In genomic region chr11:120399319-120399718, GRCm38 (mm10) we compare ENCODE assay signal across 24 mouse cellular contexts. TPM values are rescaled to one million over a fixed set of nuclear protein-coding genes. Genes with fewer than 3 reads are reported as not detected.
DNase-seq lines count a peak whose midpoint lies in the region; ATAC-seq and TF ChIP-seq lines count a peak whose summit lies in the region.
"Had no signal": no experiment of that assay in that cellular context is flagged by ENCODE, and none has a peak within 500 bp of the region (broad histone marks: within the 10 kb centered on the region; RNA-seq: fewer than 3 reads in every experiment).

No protein-coding gene starts in this region.

- H3K27me3 ChIP-seq in G1E (ENCODE audit: insufficient read depth, low read length): no peaks in the 10 kb centered on the region
- no peaks in the 10 kb centered on the region for H3K27me3 ChIP-seq in liver, embryonic 13.5 days
- no peaks in the 10 kb centered on the region for H3K27me3 ChIP-seq in liver, postnatal 0 days (ENCODE audit: insufficient read depth, low read length)
- H3K27me3 ChIP-seq: CH12.LX; embryonic facial prominence, embryonic 13.5 days; forebrain, embryonic 12.5 days; hindbrain, embryonic 12.5 days had no signal

- H3K9me3 ChIP-seq in G1E (replicated peaks): no peaks in the 10 kb centered on the region
- no peaks in the 10 kb centered on the region for H3K9me3 ChIP-seq in liver, embryonic 13.5 days (replicated peaks)
- H3K9me3 ChIP-seq in liver, postnatal 0 days (ENCODE audit: low read length): no peaks in the 10 kb centered on the region
- H3K9me3 ChIP-seq: embryonic facial prominence, embryonic 13.5 days; forebrain, embryonic 12.5 days; heart, embryonic 10.5 days; hindbrain, embryonic 12.5 days had no signal

- peak; percentile 72 for TF ChIP-seq EP300 in liver, postnatal 0 days (IDR thresholded peaks at IDR 0.05; ENCODE audit: low read depth)

- no peak for TF ChIP-seq CTCF in G1E (IDR thresholded peaks at IDR 0.05; ENCODE audit: low read depth, low read length)
- TF ChIP-seq CTCF in liver, postnatal 0 days (IDR thresholded peaks at IDR 0.05; ENCODE audit: low read depth): no peak

- peaks cover 61% of the 10 kb centered on the region for H3K4me1 ChIP-seq in G1E (ENCODE audit: insufficient read depth, low read depth, low read length)
- H3K4me1 ChIP-seq in liver, embryonic 13.5 days (replicated peaks): peaks cover 31% of the 10 kb centered on the region
- no peaks in the 10 kb centered on the region for H3K4me1 ChIP-seq in liver, postnatal 0 days (ENCODE audit: insufficient read depth)
- H3K4me1 ChIP-seq: embryonic facial prominence, embryonic 13.5 days; forebrain, embryonic 12.5 days; heart, embryonic 10.5 days; hindbrain, embryonic 12.5 days had no signal

- H3K27ac ChIP-seq in liver, embryonic 13.5 days: peak overlapping the region; percentile 68
- H3K27ac ChIP-seq in liver, postnatal 0 days (ENCODE audit: low read depth): no peak overlapping the region
- H3K27ac ChIP-seq: embryonic facial prominence, embryonic 13.5 days; forebrain, embryonic 12.5 days; heart, embryonic 10.5 days; hindbrain, embryonic 12.5 days had no signal

- 0 out of 2 replicates have a peak overlapping the region, but pooled peaks have one; percentile 3 for H3K9ac ChIP-seq in liver, embryonic 13.5 days
- H3K9ac ChIP-seq in liver, postnatal 0 days (replicated peaks): no peak overlapping the region
- H3K9ac ChIP-seq: embryonic facial prominence, embryonic 13.5 days; forebrain, embryonic 12.5 days; forebrain, postnatal 0 days; hindbrain, embryonic 12.5 days had no signal

- no peak overlapping the region for H3K4me3 ChIP-seq in G1E (ENCODE audit: low read depth, low read length)
- no peak overlapping the region for H3K4me3 ChIP-seq in liver, embryonic 13.5 days (replicated peaks)
- H3K4me3 ChIP-seq in liver, postnatal 0 days (ENCODE audit: low read depth, low read length): no peak overlapping the region
- H3K4me3 ChIP-seq: embryonic facial prominence, embryonic 13.5 days; forebrain, embryonic 12.5 days; heart, embryonic 10.5 days; hindbrain, embryonic 12.5 days had no signal

- H3K4me2 ChIP-seq in liver, embryonic 13.5 days: peak overlapping the region; percentile 5; the same call in 1 of the 2 replicates
- H3K4me2 ChIP-seq in liver, postnatal 0 days (ENCODE audit: low read depth, low read length): no peak overlapping the region
- H3K4me2 ChIP-seq: embryonic facial prominence, embryonic 13.5 days; forebrain, embryonic 12.5 days; hindbrain, embryonic 12.5 days had no signal

- ATAC-seq in G1E (ENCODE audit: extremely low read depth, insufficient number of reproducible peaks, low FRiP score, poor library complexity, severe bottlenecking): peak; percentile 15; the same call in 1 of the 2 replicates
- peak; percentile 77 for ATAC-seq in liver, embryonic 13.5 days (ENCODE audit: low read depth)
- ATAC-seq in liver, postnatal 0 days: peak; percentile 53
- ATAC-seq in activated CD4-positive, CD25-positive, alpha-beta regulatory T cell, adult 4 months: no peak
- ATAC-seq: forebrain, postnatal 0 days; hindbrain, embryonic 16.5 days; inflammation-experienced regulatory T-cells, adult 6 months; intestine, postnatal 0 days had no signal

- WGBS in liver, embryonic 13.5 days (ENCODE audit: insufficient replicate concordance): 23% methylated on average over 2 of the region's 2 CpGs
- WGBS in liver, postnatal 0 days (ENCODE audit: insufficient replicate concordance): 52% methylated on average over 2 of the region's 2 CpGs

- peaks cover 97% of the 10 kb centered on the region for H3K36me3 ChIP-seq in G1E (replicated peaks)
- H3K36me3 ChIP-seq in liver, embryonic 13.5 days: peaks cover 95% of the 10 kb centered on the region
- H3K36me3 ChIP-seq in liver, postnatal 0 days (replicated peaks; ENCODE audit: insufficient read depth, low read length): peaks cover 66% of the 10 kb centered on the region

- no peak for DNase-seq in G1E (ENCODE audit: low spot score)
- peak; percentile 59 for DNase-seq in c-Kit-positive CD71-positive TER-119-negative erythroid progenitor cells, embryonic 14.5 days (ENCODE audit: low read depth)
- DNase-seq in liver, embryonic 13.5 days: no peak
- DNase-seq in liver, postnatal 0 days: no peak
- no peak for DNase-seq in kidney, adult 18-20 months
- no peak for DNase-seq in cerebellum, postnatal 25 days
- DNase-seq in B cell, adult 2 months: no peak
- DNase-seq: adrenal gland, adult 8-10 months; cerebellum, adult 2 months; cerebellum, postnatal 10 days; forebrain, postnatal 0 days; gastrocnemius, postnatal 36 days; heart, postnatal 10 days; heart, postnatal 4 days had no signal

RNA-seq across cellular contexts. Expression of gene Faap100, which starts 20.8 kb away (rescaled TPM):
- total RNA-seq in G1E (2014; fragmentation: Nextera tagmentation): 12.0 and 13.6 TPM in 2 replicates
- total RNA-seq in G1E (2017): 5.2 and 6.2 TPM in 2 replicates
- 29.7 and 30.6 TPM in 2 replicates for polyA plus RNA-seq in G1E (2012)
- 7.8 and 8.7 TPM in 2 replicates for polyA plus RNA-seq in liver, embryonic 13.5 days (2015; fragmentation: Nextera tagmentation; extraction: Ambion mirVana)
- polyA plus RNA-seq in liver, postnatal 0 days (2015; fragmentation: Nextera tagmentation; extraction: Ambion mirVana): 5.5 and 5.8 TPM in 2 replicates
- polyA plus RNA-seq in activated CD4-positive, CD25-positive, alpha-beta regulatory T cell, adult 4 months (2017; shearing (Covaris generic)): 10 to 100 TPM; 12.2 to 18.7 TPM

RNA-seq across cellular contexts. Expression of gene Fscn2, which starts 38.0 kb away (rescaled TPM):
- not detected in 2 replicates for total RNA-seq in G1E (2014; fragmentation: Nextera tagmentation)
- 0.11 TPM in 1 of 2 replicates, not detected in the other for total RNA-seq in G1E (2017)
- polyA plus RNA-seq in G1E (2012): 0.03 TPM in 1 of 2 replicates, not detected in the other
- not detected in 2 replicates for polyA plus RNA-seq in liver, embryonic 13.5 days (2015; fragmentation: Nextera tagmentation; extraction: Ambion mirVana)
- polyA plus RNA-seq in liver, postnatal 0 days (2015; fragmentation: Nextera tagmentation; extraction: Ambion mirVana): not detected in 2 replicates
- 1 to 10 TPM in 1 of 2 experiments, under 1 TPM in 1; 0.47 to 1.1 TPM for polyA plus RNA-seq in activated CD4-positive, CD25-positive, alpha-beta regulatory T cell, adult 4 months (2017; shearing (Covaris generic))
- total RNA-seq: CH12.LX; heart, postnatal 10 days had no signal
- polyA plus RNA-seq: cerebellum, adult 2 months had no signal

RNA-seq across cellular contexts. Expression of gene Nploc4, which starts 38.2 kb away (rescaled TPM):
- total RNA-seq in G1E (2014; fragmentation: Nextera tagmentation): 58.4 and 61.7 TPM in 2 replicates
- 38.7 and 42.7 TPM in 2 replicates for total RNA-seq in G1E (2017)
- polyA plus RNA-seq in G1E (2012): 68.2 and 72.4 TPM in 2 replicates
- 22.3 and 26.8 TPM in 2 replicates for polyA plus RNA-seq in liver, embryonic 13.5 days (2015; fragmentation: Nextera tagmentation; extraction: Ambion mirVana)
- 12.5 and 12.8 TPM in 2 replicates for polyA plus RNA-seq in liver, postnatal 0 days (2015; fragmentation: Nextera tagmentation; extraction: Ambion mirVana)
- polyA plus RNA-seq in activated CD4-positive, CD25-positive, alpha-beta regulatory T cell, adult 4 months (2017; shearing (Covaris generic)): 1 to 10 TPM; 9.1 to 9.7 TPM

RNA-seq across cellular contexts. Expression of gene Tspan10, which starts 43.1 kb away (rescaled TPM):
- total RNA-seq in G1E (2014; fragmentation: Nextera tagmentation): 0.68 TPM in 1 of 2 replicates, not detected in the other
- not detected in 2 replicates for total RNA-seq in G1E (2017)
- polyA plus RNA-seq in G1E (2012): not detected in 2 replicates
- polyA plus RNA-seq in liver, embryonic 13.5 days (2015; fragmentation: Nextera tagmentation; extraction: Ambion mirVana): not detected in 2 replicates
- not detected in 2 replicates for polyA plus RNA-seq in liver, postnatal 0 days (2015; fragmentation: Nextera tagmentation; extraction: Ambion mirVana)
- not detected for polyA plus RNA-seq in activated CD4-positive, CD25-positive, alpha-beta regulatory T cell, adult 4 months (2017; shearing (Covaris generic))
- total RNA-seq: forebrain, postnatal 0 days had no signal
- polyA plus RNA-seq: forebrain, postnatal 0 days; heart, embryonic 10.5 days; heart, embryonic 14.5 days; hindbrain, embryonic 12.5 days; hindbrain, embryonic 16.5 days; intestine, postnatal 0 days had no signal

RNA-seq across cellular contexts. Expression of gene Actg1, which starts 51.0 kb away (rescaled TPM):
- total RNA-seq in G1E (2014; fragmentation: Nextera tagmentation) (128 and 155 TPM in 2 replicates), G1E (2017) (179 and 181 TPM in 2 replicates)
- polyA plus RNA-seq in G1E (2012): 53.9 and 112 TPM in 2 replicates
- polyA plus RNA-seq in liver, embryonic 13.5 days (2015; fragmentation: Nextera tagmentation; extraction: Ambion mirVana): 712 and 750 TPM in 2 replicates
- polyA plus RNA-seq in liver, postnatal 0 days (2015; fragmentation: Nextera tagmentation; extraction: Ambion mirVana): 463 and 498 TPM in 2 replicates
- polyA plus RNA-seq in activated CD4-positive, CD25-positive, alpha-beta regulatory T cell, adult 4 months (2017; shearing (Covaris generic)): 1,000 to 10,000 TPM; 2,904 to 3,852 TPM
